Mouse (Mus musculus) liver, embryonic 12.5 days (tissue): ENCODE data around the gene Lnx2. TPM values are rescaled to one million over a fixed set of nuclear protein-coding genes. Genes with fewer than 3 reads are reported as not detected.

Source experiments
- ATAC-seq: fragments of 200-750 bp; cut with Nextera tagmentation; 2 replicates; pipeline ENCODE4 v1.8.0; 2017; ENCODE audit warnings: moderate number of reproducible peaks, mild to moderate bottlenecking, moderate library complexity
- H3K27ac ChIP-seq: fragments of 300-500 bp; sonication (generic); 2 replicates; pipeline ENCODE4 v1.5.1; 2016; ENCODE audit warnings: mild to moderate bottlenecking
- H3K27me3 ChIP-seq: fragments of 300-500 bp; sonication (generic); replicated peaks from 2 replicates; pipeline ENCODE4 v1.6.1; 2016; ENCODE audit warnings: mild to moderate bottlenecking, moderate library complexity
- H3K36me3 ChIP-seq: fragments of 300-500 bp; sonication (generic); 2 replicates; pipeline ENCODE4 v1.6.1; 2016; ENCODE audit warnings: mild to moderate bottlenecking, moderate library complexity
- H3K4me1 ChIP-seq: fragments of 300-500 bp; sonication (generic); 2 replicates; pipeline ENCODE4 v1.6.1; 2016
- H3K4me2 ChIP-seq: fragments of 300-500 bp; sonication (generic); 2 replicates; pipeline ENCODE4 v1.6.1; 2016; ENCODE audit warnings: mild to moderate bottlenecking, moderate library complexity
- H3K4me3 ChIP-seq: fragments of 300-500 bp; sonication (generic); 2 replicates; pipeline ENCODE4 v1.5.1; 2016; ENCODE audit warnings: mild to moderate bottlenecking, moderate library complexity
- H3K9ac ChIP-seq: fragments of 300-500 bp; sonication (generic); 2 replicates; pipeline ENCODE4 v1.6.1; 2016; ENCODE audit warnings: mild to moderate bottlenecking, moderate library complexity
- H3K9me3 ChIP-seq: fragments of 300-500 bp; sonication (generic); replicated peaks from 2 replicates; pipeline ENCODE4 v1.6.1; 2016; ENCODE audit warnings: mild to moderate bottlenecking, moderate library complexity
- WGBS: fragments of 180-500 bp; shearing (Covaris S2); methylation state at CpG from one replicate; pipeline ENCODE4 v1.1.7; 2016; ENCODE audit not compliant: insufficient replicate concordance; 5-methylcytosine and 5-hydroxymethylcytosine counted together
- polyA plus RNA-seq: library from polyadenylated mRNA; unstranded; fragments of >200 nt; fragmentation: Nextera tagmentation; extraction: Ambion mirVana; gene quantifications from 2 replicates; pipeline ENCODE4 v1.2.1, GENCODE M21; 2016

Lnx2 gene
- polyA plus RNA-seq, 1 experiment from 2014 or later, result 6.5 TPM

DNA sequence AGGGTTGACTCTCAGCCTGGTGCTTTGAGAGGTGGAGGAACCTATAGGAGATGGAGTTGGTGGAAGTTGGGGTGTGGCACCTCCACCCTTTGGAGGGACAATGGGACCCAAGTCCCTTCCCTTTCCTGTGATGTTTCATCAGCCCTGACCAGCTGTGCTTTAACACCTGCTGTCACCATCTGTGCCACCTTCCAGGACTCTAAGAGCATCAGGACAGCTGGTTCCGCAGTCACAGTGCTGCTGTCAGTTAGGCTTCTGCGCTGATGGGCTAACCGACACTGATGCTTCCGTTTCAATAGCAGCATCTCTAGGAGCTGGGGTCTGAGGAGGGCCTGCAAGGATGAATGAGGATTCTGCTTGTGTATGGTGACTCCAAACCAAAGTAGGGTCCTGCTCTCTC is 20.2 kb upstream of the Lnx2 start:
- H3K9me3 ChIP-seq, result no peaks in the 10 kb centered on the region
- H3K4me2 ChIP-seq, result no peak overlapping the region
- H3K4me3 ChIP-seq, result no peak overlapping the region
- H3K27ac ChIP-seq, result no peak overlapping the region
- no peak overlapping the region for H3K9ac ChIP-seq
- WGBS, result 97% methylated on average over 4 of the region's 4 CpGs
- no peaks in the 10 kb centered on the region for H3K27me3 ChIP-seq
- H3K36me3 ChIP-seq, result peaks cover 78% of the 10 kb centered on the region
- ATAC-seq, result no peak
- H3K4me1 ChIP-seq, result no peaks in the 10 kb centered on the region

DNA sequence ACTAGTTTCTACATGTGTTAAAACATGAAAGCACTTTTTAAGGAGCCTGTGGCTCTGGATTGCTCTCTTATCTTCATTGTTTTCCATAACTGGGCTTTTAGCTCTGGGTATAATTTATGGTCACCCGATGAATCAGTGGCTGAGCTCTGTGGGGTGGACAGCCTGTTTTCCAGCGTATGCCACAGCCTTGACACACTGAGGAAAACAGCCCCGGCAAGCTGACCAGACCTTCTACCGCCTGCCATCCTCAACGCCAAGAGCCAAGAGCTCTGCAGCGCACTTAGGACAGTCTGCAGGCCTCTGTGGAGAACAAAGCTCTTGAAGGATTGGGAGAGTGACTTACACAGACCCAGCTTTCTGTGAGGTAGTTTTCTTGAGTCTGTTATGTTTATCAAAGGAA is 17.9 kb upstream of the Lnx2 start:
- no peak for ATAC-seq
- no peak overlapping the region for H3K27ac ChIP-seq
- no peaks in the 10 kb centered on the region for H3K27me3 ChIP-seq
- no peaks in the 10 kb centered on the region for H3K4me1 ChIP-seq
- H3K36me3 ChIP-seq, result peaks cover 61% of the 10 kb centered on the region
- no peak overlapping the region for H3K9ac ChIP-seq
- H3K4me3 ChIP-seq, result no peak overlapping the region
- H3K9me3 ChIP-seq, result no peaks in the 10 kb centered on the region
- 87% methylated on average over 6 of the region's 6 CpGs for WGBS
- no peak overlapping the region for H3K4me2 ChIP-seq

- no peaks in the 10 kb centered on the region for H3K9me3 ChIP-seq
- no peaks in the 10 kb centered on the region for H3K4me1 ChIP-seq
- H3K27me3 ChIP-seq, result no peaks in the 10 kb centered on the region
- H3K4me3 ChIP-seq, result no peak overlapping the region
- H3K4me2 ChIP-seq, result no peak overlapping the region
- H3K36me3 ChIP-seq, result peaks cover 60% of the 10 kb centered on the region
- no peak overlapping the region for H3K27ac ChIP-seq
- no peak overlapping the region for H3K9ac ChIP-seq
- 86% methylated on average over 7 of the region's 7 CpGs for WGBS
- ATAC-seq, result no peak
Observed at GRCm38 (mm10) chr5:147092448-147092847, 16.1 kb upstream of the Lnx2 start.

GRCm38 (mm10) chr5:147090256-147090963 is 14.0 kb upstream of the Lnx2 start:
- no peak overlapping the region for H3K27ac ChIP-seq
- H3K36me3 ChIP-seq, result peaks cover 52% of the 10 kb centered on the region
- H3K4me1 ChIP-seq, result no peaks in the 10 kb centered on the region
- no peak overlapping the region for H3K9ac ChIP-seq
- 79% methylated on average over 11 of the region's 11 CpGs for WGBS
- H3K27me3 ChIP-seq, result no peaks in the 10 kb centered on the region
- no peak overlapping the region for H3K4me2 ChIP-seq
- H3K4me3 ChIP-seq, result no peak overlapping the region
- no peaks in the 10 kb centered on the region for H3K9me3 ChIP-seq
- no peak for ATAC-seq

DNA sequence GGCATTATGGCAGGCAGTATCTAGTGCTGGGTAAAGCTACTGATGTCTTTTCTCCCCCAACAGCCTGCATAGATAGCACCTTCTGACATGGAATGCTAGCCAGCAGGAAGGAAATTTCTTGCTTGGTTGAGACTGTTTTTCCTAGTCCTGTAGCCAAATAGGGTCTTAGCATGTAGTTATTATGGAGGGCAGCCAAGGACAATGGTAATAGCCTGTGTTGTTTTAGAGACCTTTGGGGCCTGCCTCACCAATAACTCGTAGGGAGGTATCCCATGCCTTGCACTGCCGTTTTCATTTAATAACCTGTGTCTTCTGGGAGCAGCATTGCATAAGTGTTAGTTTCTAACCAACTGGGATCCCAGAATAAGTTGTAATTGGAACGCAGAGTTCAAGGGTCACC is 13.4 kb upstream of the Lnx2 start:
- Histone ChIP-seq H3K9ac (no peak overlapping the region), H3K4me2 (no peak overlapping the region), H3K27ac (no peak overlapping the region), H3K9me3 (no peaks in the 10 kb centered on the region), H3K4me3 (no peak overlapping the region), H3K4me1 (no peaks in the 10 kb centered on the region), H3K36me3 (peaks cover 55% of the 10 kb centered on the region), H3K27me3 (no peaks in the 10 kb centered on the region)
- WGBS, result 82% methylated on average over 3 of the region's 3 CpGs
- ATAC-seq, result no peak

DNA sequence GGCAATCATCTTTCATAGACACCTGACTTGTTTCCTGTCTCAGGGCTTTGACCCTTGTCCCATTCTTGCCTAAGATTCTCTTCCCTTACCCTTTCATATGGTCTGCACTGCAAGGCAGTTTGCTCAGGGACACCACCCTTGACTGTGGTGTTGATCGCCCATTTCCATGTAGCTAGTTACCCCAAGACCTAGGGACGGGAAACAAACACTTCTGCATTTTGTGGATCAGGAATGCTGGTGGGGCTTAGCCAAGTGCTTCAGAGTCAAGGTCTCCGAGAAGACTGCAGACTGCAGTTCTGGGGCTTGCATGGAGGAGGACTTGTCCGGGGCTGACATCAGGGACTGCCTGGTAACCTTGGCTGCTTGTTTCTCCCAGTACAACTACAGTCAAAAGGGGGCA is 10.4 kb upstream of the Lnx2 start:
- Histone ChIP-seq H3K36me3 (peaks cover 49% of the 10 kb centered on the region), H3K4me1 (no peaks in the 10 kb centered on the region), H3K27me3 (no peaks in the 10 kb centered on the region), H3K9ac (no peak overlapping the region), H3K27ac (no peak overlapping the region), H3K9me3 (no peaks in the 10 kb centered on the region), H3K4me2 (no peak overlapping the region), H3K4me3 (no peak overlapping the region)
- 82% methylated on average over 4 of the region's 4 CpGs for WGBS
- no peak for ATAC-seq

DNA sequence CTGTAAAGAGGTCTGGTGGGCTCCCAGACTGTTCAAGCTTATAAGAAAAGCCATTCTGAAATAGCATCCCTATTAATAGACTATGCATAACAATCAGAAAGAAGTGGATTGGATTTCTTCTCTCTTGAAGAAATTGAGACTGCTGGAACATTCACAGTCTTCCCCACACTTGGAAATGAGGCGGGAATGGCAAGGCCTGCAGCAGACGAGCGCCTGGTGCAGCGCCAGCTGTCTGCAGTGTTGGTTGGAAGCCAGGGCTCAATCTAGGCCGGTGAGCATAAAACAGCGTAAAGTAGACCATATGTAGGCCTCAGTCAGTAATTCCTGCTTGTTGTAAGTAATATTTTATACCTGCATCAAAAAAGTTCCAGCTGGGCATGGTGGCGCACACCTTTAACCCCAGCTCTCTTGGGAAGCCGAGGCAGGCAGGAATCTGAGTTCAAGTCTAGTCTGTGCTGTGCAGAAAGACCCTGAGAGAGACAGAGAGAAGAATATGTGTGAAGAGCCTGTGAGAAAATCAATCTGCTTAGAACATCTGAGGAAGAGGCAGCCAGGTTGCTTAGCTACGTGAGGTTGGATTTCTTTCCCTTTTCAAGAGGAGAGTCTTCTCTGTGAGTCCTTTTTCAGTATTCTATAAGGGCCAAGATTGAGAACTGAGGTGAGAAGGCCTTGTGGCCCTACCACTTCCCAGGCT is 9.0 kb upstream of the Lnx2 start:
- no peaks in the 10 kb centered on the region for H3K27me3 ChIP-seq
- H3K27ac ChIP-seq, result no peak overlapping the region
- H3K4me1 ChIP-seq, result no peaks in the 10 kb centered on the region; the same call in 1 of the 2 replicates
- no peaks in the 10 kb centered on the region for H3K9me3 ChIP-seq
- no peak overlapping the region for H3K4me2 ChIP-seq
- no peak for ATAC-seq
- peaks cover 57% of the 10 kb centered on the region for H3K36me3 ChIP-seq
- whole genome bisulfite sequencing, result 90% methylated on average over 9 of the region's 9 CpGs
- H3K4me3 ChIP-seq, result no peak overlapping the region
- no peak overlapping the region for H3K9ac ChIP-seq

- WGBS, result 42% methylated on average over 11 of the region's 11 CpGs
- no peak for ATAC-seq
- peaks cover 31% of the 10 kb centered on the region for H3K36me3 ChIP-seq
- H3K4me2 ChIP-seq, result peak overlapping the region; percentile 99
- H3K9me3 ChIP-seq, result no peaks in the 10 kb centered on the region
- no peaks in the 10 kb centered on the region for H3K27me3 ChIP-seq
- peak overlapping the region; percentile 82 for H3K9ac ChIP-seq
- H3K4me1 ChIP-seq, result peaks cover 39% of the 10 kb centered on the region
- H3K4me3 ChIP-seq, result peak overlapping the region; percentile 93
- H3K27ac ChIP-seq, result peak overlapping the region; percentile 93
Observed at GRCm38 (mm10) chr5:147078110-147078900, 1.9 kb upstream of the Lnx2 start.

GRCm38 (mm10) chr5:147077305-147078034 is 1.1 kb upstream of the Lnx2 start:
- under 1% methylated on average over 55 of the region's 57 CpGs for WGBS
- ATAC-seq, result peak; percentile 69
- Histone ChIP-seq H3K36me3 (peaks cover 30% of the 10 kb centered on the region), H3K27me3 (no peaks in the 10 kb centered on the region), H3K27ac (peak overlapping the region; percentile 93), H3K9me3 (no peaks in the 10 kb centered on the region), H3K4me3 (peak overlapping the region; percentile 93), H3K9ac (peak overlapping the region; percentile 82), H3K4me2 (peak overlapping the region; percentile 99), H3K4me1 (peaks cover 47% of the 10 kb centered on the region)

DNA sequence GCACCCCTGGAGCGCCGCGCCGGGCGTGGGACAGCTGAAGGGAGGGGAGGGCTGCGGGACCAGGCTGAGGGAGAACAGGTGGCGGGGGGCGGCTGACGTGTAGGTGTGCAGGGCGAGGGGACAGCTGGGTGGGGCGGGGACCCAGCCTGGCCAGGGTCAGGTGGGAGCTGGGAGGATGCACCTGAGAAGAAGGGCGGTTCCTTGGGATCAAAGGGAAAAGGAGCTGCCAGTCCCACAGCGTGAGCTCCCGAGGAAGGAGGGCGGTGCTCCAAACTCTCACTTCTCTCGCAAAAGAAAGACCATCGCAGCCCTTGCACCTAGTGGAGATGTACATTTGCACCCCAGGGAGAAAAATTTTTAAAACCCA is 396 bp upstream of the Lnx2 start, which contains the start of gene Polr1d:
Gene Polr1d (plus strand): TSS at position 252 of the 367 bp plus-strand sequence.
- Histone ChIP-seq H3K4me1 (peaks cover 54% of the 10 kb centered on the region), H3K27me3 (no peaks in the 10 kb centered on the region), H3K9me3 (no peaks in the 10 kb centered on the region), H3K36me3 (peaks cover 30% of the 10 kb centered on the region), H3K4me3 (peak within 1 kb of the TSS; percentile 93), H3K9ac (peak within 1 kb of the TSS; percentile 82), H3K4me2 (peak within 1 kb of the TSS; percentile 99), H3K27ac (peak within 1 kb of the TSS; percentile 93)
- ATAC-seq, result peak; percentile 41
- WGBS, result under 1% methylated on average over 16 of the region's 17 CpGs

DNA sequence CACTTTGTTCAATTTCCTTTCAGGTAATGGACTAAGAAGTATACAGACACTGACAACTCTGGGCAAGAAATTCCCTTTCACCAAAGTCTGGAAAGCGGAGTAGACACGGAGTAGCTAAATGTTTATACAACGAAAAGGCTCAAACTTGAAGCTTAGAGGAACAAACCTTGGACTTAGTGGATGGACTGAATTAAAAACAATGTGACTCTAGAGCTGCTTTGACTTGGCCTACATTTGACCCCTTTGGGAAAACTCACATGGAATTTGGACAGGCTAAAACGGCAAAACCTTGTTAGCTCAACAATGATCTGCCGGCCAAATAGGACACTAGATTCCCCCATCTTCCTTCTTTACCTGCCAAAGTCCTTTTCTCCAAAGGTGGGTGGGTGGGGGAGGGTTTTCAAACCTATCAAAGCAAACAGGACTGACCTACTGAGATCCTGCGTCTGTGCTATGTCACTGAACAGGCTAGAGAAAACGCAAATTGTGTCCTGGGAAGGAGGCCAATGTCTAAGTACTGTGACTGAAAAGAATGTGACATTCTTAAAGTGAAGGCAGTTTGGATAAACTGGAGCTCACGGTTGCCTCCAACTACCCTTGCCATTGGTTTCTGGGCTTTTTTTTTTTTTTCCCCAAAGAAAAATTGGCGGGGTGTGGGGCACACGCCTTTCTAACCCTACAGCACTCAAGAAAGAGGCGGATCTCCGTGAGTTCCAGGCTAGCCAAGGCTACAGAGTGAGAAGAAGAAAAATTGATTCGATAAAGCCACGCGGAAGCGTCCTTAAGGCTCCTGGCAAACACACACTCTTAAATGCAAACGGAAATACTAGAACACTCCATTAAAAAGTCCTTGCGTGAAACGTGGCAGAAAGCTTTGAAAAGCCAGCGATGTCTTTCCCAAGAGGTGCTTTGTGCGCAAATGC is 1.0 kb downstream of the Lnx2 start:
- peak overlapping the region; percentile 82 for H3K9ac ChIP-seq
- no peaks in the 10 kb centered on the region for H3K27me3 ChIP-seq
- H3K9me3 ChIP-seq, result no peaks in the 10 kb centered on the region
- peak overlapping the region; percentile 93 for H3K4me3 ChIP-seq
- H3K36me3 ChIP-seq, result peaks cover 19% of the 10 kb centered on the region
- peaks cover 65% of the 10 kb centered on the region for H3K4me1 ChIP-seq
- no peak for ATAC-seq
- 21% methylated on average over 21 of the region's 21 CpGs for WGBS
- H3K4me2 ChIP-seq, result peak overlapping the region; percentile 99
- H3K27ac ChIP-seq, result peak overlapping the region; percentile 82
